Mouse (Mus musculus): ENCODE data around the gene Tprkb. TPM values are rescaled to one million over a fixed set of nuclear protein-coding genes. Genes with fewer than 3 reads are reported as not detected.
"Not testable (repeated sequence)": the region's sequence is repeated elsewhere in the genome, so short reads cannot be mapped to it uniquely, and the experiment has no call there.

Tprkb gene
- polyA plus RNA-seq (2016; fragmentation: Nextera tagmentation; extraction: Ambion mirVana) = 39.1 TPM in 2 replicates

- Histone ChIP-seq H3K4me3 (replicated peaks) (no peak within 1 kb of the TSS), H3K9ac (no peak within 1 kb of the TSS), H3K4me1 (peaks cover 16% of the 10 kb centered on the region), H3K9me3 (no peaks in the 10 kb centered on the region), H3K4me2 (no peak within 1 kb of the TSS), H3K27me3 (0 out of 2 replicates have a peak, but pooled peaks cover 4% of the 10 kb centered on the region), H3K36me3 (replicated peaks) (no peaks in the 10 kb centered on the region), H3K27ac (no peak within 1 kb of the TSS)
- ATAC-seq (ENCODE audit: low FRiP score) = no peak
- 88% methylated on average over 3 of the region's 3 CpGs for WGBS
These were observed at the start of gene Tprkb for GRCm38 (mm10) chr6:85911587-85911986. TSS of gene Tprkb (plus strand) at chr6:85911865.

- ATAC-seq (ENCODE audit: low FRiP score) = no peak
These were observed 49.1 kb upstream of the Tprkb start for GRCm38 (mm10) chr6:85862565-85862964.

GRCm38 (mm10) chr6:85863136-85863535, 48.5 kb upstream of the Tprkb start:
- WGBS = 91% methylated on average over 2 of the region's 2 CpGs

More at GRCm38 (mm10) chr6:85862565-85862964, 49.1 kb upstream of the Tprkb start:
- Histone ChIP-seq H3K4me2 (no peak overlapping the region), H3K27ac (no peak overlapping the region), H3K4me3 (replicated peaks) (no peak overlapping the region), H3K9me3 (no peaks in the 10 kb centered on the region), H3K9ac (no peak overlapping the region), H3K4me1 (no peaks in the 10 kb centered on the region), H3K27me3 (no peaks in the 10 kb centered on the region), H3K36me3 (replicated peaks) (no peaks in the 10 kb centered on the region)
- 65% methylated on average over 3 of the region's 3 CpGs for WGBS

GRCm38 (mm10) chr6:85863840-85864239, 47.8 kb upstream of the Tprkb start:
- H3K9me3 ChIP-seq = no peaks in the 10 kb centered on the region
- WGBS = 93% methylated on average over 2 of the region's 2 CpGs
- no peaks in the 10 kb centered on the region for H3K27me3 ChIP-seq

More at GRCm38 (mm10) chr6:85863136-85863535, 48.5 kb upstream of the Tprkb start:
- H3K4me2 ChIP-seq = no peak overlapping the region
- no peak for ATAC-seq (ENCODE audit: low FRiP score)
- H3K4me3 ChIP-seq (replicated peaks) = no peak overlapping the region
- no peaks in the 10 kb centered on the region for H3K36me3 ChIP-seq (replicated peaks)
- no peaks in the 10 kb centered on the region for H3K9me3 ChIP-seq
- no peak overlapping the region for H3K27ac ChIP-seq
- H3K27me3 ChIP-seq = no peaks in the 10 kb centered on the region
- H3K4me1 ChIP-seq = no peaks in the 10 kb centered on the region
- no peak overlapping the region for H3K9ac ChIP-seq

GRCm38 (mm10) chr6:85864900-85865639, 46.6 kb upstream of the Tprkb start:
- not testable (repeated sequence) for H3K27ac ChIP-seq; H3K4me1 ChIP-seq; H3K4me3 ChIP-seq (replicated peaks); ATAC-seq (ENCODE audit: low FRiP score); H3K27me3 ChIP-seq; H3K36me3 ChIP-seq (replicated peaks); H3K4me2 ChIP-seq; H3K9me3 ChIP-seq; H3K9ac ChIP-seq
- WGBS = 69% methylated on average over 5 of the region's 7 CpGs

More at GRCm38 (mm10) chr6:85863840-85864239, 47.8 kb upstream of the Tprkb start:
- H3K4me1 ChIP-seq = no peaks in the 10 kb centered on the region
- no peak overlapping the region for H3K4me2 ChIP-seq
- H3K4me3 ChIP-seq (replicated peaks) = no peak overlapping the region
- H3K36me3 ChIP-seq (replicated peaks) = no peaks in the 10 kb centered on the region
- H3K27ac ChIP-seq = no peak overlapping the region
- ATAC-seq (ENCODE audit: low FRiP score) = no peak
- H3K9ac ChIP-seq = no peak overlapping the region

- not testable (repeated sequence) for H3K4me1 ChIP-seq; H3K4me2 ChIP-seq; H3K27ac ChIP-seq; H3K4me3 ChIP-seq (replicated peaks); H3K27me3 ChIP-seq; H3K9me3 ChIP-seq; H3K9ac ChIP-seq; ATAC-seq (ENCODE audit: low FRiP score); H3K36me3 ChIP-seq (replicated peaks)
- WGBS = 92% methylated on average over 3 of the region's 3 CpGs
These were observed 45.5 kb upstream of the Tprkb start for GRCm38 (mm10) chr6:85866166-85866565.

GRCm38 (mm10) chr6:85866995-85867394, 44.7 kb upstream of the Tprkb start:
- ATAC-seq (ENCODE audit: low FRiP score); H3K4me1 ChIP-seq; H3K9me3 ChIP-seq; H3K27ac ChIP-seq; H3K4me3 ChIP-seq (replicated peaks); H3K27me3 ChIP-seq; H3K4me2 ChIP-seq; H3K9ac ChIP-seq; H3K36me3 ChIP-seq (replicated peaks): not testable (repeated sequence)
- WGBS = 72% methylated on average over 1 of the region's 1 CpGs

GRCm38 (mm10) chr6:85867726-85868690, 43.7 kb upstream of the Tprkb start:
- Histone ChIP-seq H3K4me3 (replicated peaks) (no peak overlapping the region), H3K36me3 (replicated peaks) (no peaks in the 10 kb centered on the region), H3K27ac (no peak overlapping the region), H3K9ac (no peak overlapping the region), H3K27me3 (no peaks in the 10 kb centered on the region), H3K9me3 (no peaks in the 10 kb centered on the region), H3K4me1 (no peaks in the 10 kb centered on the region), H3K4me2 (no peak overlapping the region)
- ATAC-seq (ENCODE audit: low FRiP score) = no peak
- WGBS = 87% methylated on average over 8 of the region's 8 CpGs

- not testable (repeated sequence) for ATAC-seq (ENCODE audit: low FRiP score)
These were observed 42.7 kb upstream of the Tprkb start, which contains the start of gene Nat8f2 for GRCm38 (mm10) chr6:85869006-85869405. TSS of gene Nat8f2 (minus strand) at chr6:85869158.

GRCm38 (mm10) chr6:85883246-85883645, 28.4 kb upstream of the Tprkb start:
- H3K36me3 ChIP-seq (replicated peaks); H3K27me3 ChIP-seq; H3K4me1 ChIP-seq; H3K27ac ChIP-seq; H3K4me3 ChIP-seq (replicated peaks); H3K4me2 ChIP-seq; ATAC-seq (ENCODE audit: low FRiP score); H3K9ac ChIP-seq: not testable (repeated sequence)
- 91% methylated on average over 9 of the region's 9 CpGs for WGBS
- peaks cover 20% of the 10 kb centered on the region; the same call in 1 of the 2 replicates for H3K9me3 ChIP-seq

More at GRCm38 (mm10) chr6:85869006-85869405, 42.7 kb upstream of the Tprkb start, which contains the start of gene Nat8f2:
- not testable (repeated sequence) for H3K27me3 ChIP-seq; H3K36me3 ChIP-seq (replicated peaks); H3K9me3 ChIP-seq; H3K27ac ChIP-seq; H3K4me3 ChIP-seq (replicated peaks); H3K9ac ChIP-seq; H3K4me1 ChIP-seq; H3K4me2 ChIP-seq
- WGBS = 89% methylated on average over 5 of the region's 5 CpGs

GRCm38 (mm10) chr6:85884311-85884710, 27.4 kb upstream of the Tprkb start:
- Histone ChIP-seq H3K27ac (no peak overlapping the region), H3K36me3 (replicated peaks) (no peaks in the 10 kb centered on the region), H3K4me2 (no peak overlapping the region), H3K4me1 (no peaks in the 10 kb centered on the region), H3K4me3 (replicated peaks) (no peak overlapping the region), H3K27me3 (no peaks in the 10 kb centered on the region), H3K9me3 (peaks cover 20% of the 10 kb centered on the region; the same call in 1 of the 2 replicates), H3K9ac (no peak overlapping the region)
- WGBS = 88% methylated on average over 1 of the region's 1 CpGs
- ATAC-seq (ENCODE audit: low FRiP score) = no peak

- H3K4me3 ChIP-seq (replicated peaks) = no peak overlapping the region
- no peak for ATAC-seq (ENCODE audit: low FRiP score)
- H3K9ac ChIP-seq = no peak overlapping the region
- WGBS = 84% methylated on average over 2 of the region's 2 CpGs
- H3K4me2 ChIP-seq = no peak overlapping the region
- H3K4me1 ChIP-seq = no peaks in the 10 kb centered on the region
- peaks cover 17% of the 10 kb centered on the region; the same call in 1 of the 2 replicates for H3K9me3 ChIP-seq
- H3K27me3 ChIP-seq = no peaks in the 10 kb centered on the region
- no peaks in the 10 kb centered on the region for H3K36me3 ChIP-seq (replicated peaks)
- no peak overlapping the region for H3K27ac ChIP-seq
These were observed 22.7 kb upstream of the Tprkb start for GRCm38 (mm10) chr6:85888961-85889360.

All from forebrain, embryonic 12.5 days (tissue).